Mouse (Mus musculus) heart, adult 2 months (tissue): ENCODE measurements around the gene Klhl26.

Source experiments
- CTCF ChIP-seq: fragments of 200-600 bp; IDR thresholded peaks from 2 replicates; pipeline ENCODE4 v1.8.1; 2022; ENCODE audit warnings: antibody characterized with exemption, mild to moderate bottlenecking, moderate library complexity
- EP300 ChIP-seq: fragments of 200-500 bp; IDR thresholded peaks from 2 replicates; pipeline ENCODE4 v1.6.1; 2011; ENCODE audit warnings: low read depth, low read length, control low read depth; ENCODE audit not compliant: insufficient read depth

- TF ChIP-seq CTCF (no peak), EP300 (no peak)
These were observed 43.7 kb downstream of the Klhl26 start for GRCm38 (mm10) chr8:70432991-70433536.
